Mouse (Mus musculus) liver, adult 2 months (tissue): ENCODE results near the gene Dock1.

ENCODE experiments used
- CTCF ChIP-seq: fragments of 200-500 bp; IDR thresholded peaks from 2 replicates; pipeline ENCODE4 v1.5.1; 2011; ENCODE audit warnings: low read depth, low read length, control low read depth
- POLR2A ChIP-seq: fragments of 200-500 bp; IDR thresholded peaks from 2 replicates; pipeline ENCODE4 v1.6.1; 2011; ENCODE audit warnings: low read length, control low read depth; ENCODE audit not compliant: insufficient read depth; ENCODE audit errors: extremely low read depth

- no peak for TF ChIP-seq CTCF
- no peak for TF ChIP-seq POLR2A
Measured at GRCm38 (mm10) chr7:134806799-134807198, 136.3 kb downstream of the Dock1 start.
